Mouse (Mus musculus): ENCODE measurements at regions not wholly inside any gene's neighbourhood (a gene's known extent, or its start where the extent isn't known, plus 50 kb on each side); places are given as distances from the start of the nearest gene placed in this dataset.

- TF ChIP-seq GATA1 (IDR thresholded peaks at IDR 0.05; ENCODE audit: low read length) = no peak
- no peak for TF ChIP-seq TAL1 (IDR thresholded peaks at IDR 0.05; ENCODE audit: low read length)
These were observed 204.4 kb upstream of the Noct start for GRCm38 (mm10) chr3:51019650-51020346.

Measured in erythroblast, embryonic 14.5 days (primary cell).